Mouse (Mus musculus) limb, embryonic 11.5 days (tissue): ENCODE results near the gene Gm49378. TPM values are rescaled to one million over a fixed set of nuclear protein-coding genes. Genes with fewer than 3 reads are reported as not detected.
A peak's percentile ranks its signal among the peaks of the same experiment; 100 is the strongest.

Experiments
- ATAC-seq: fragments of 200-750 bp; cut with Nextera tagmentation; 2 replicates; pipeline ENCODE4 v1.8.0; 2017; ENCODE audit warnings: low read depth; ENCODE audit not compliant: insufficient number of reproducible peaks, low FRiP score, low TSS enrichment
- DNase-seq: peaks from one replicate; pipeline ENCODE4 v3.0.0-alpha.2; 2015; ENCODE audit warnings: low spot score
- H3K27ac ChIP-seq: fragments of 300-500 bp; sonication (generic); replicated peaks from 2 replicates; pipeline ENCODE4 v1.5.1; 2014; ENCODE audit warnings: low read depth, mild to moderate bottlenecking, low read length
- H3K27me3 ChIP-seq: fragments of 300-500 bp; sonication (generic); 2 replicates; pipeline ENCODE4 v1.6.1; 2014; ENCODE audit warnings: mild to moderate bottlenecking, low read length, mixed read lengths; ENCODE audit not compliant: control insufficient read depth, insufficient read depth
- H3K36me3 ChIP-seq: fragments of 300-500 bp; sonication (generic); 2 replicates; pipeline ENCODE4 v1.6.1; 2014; ENCODE audit warnings: mild to moderate bottlenecking, low read length, moderate library complexity, mixed read lengths; ENCODE audit not compliant: control insufficient read depth, insufficient read depth
- H3K4me1 ChIP-seq: fragments of 300-500 bp; sonication (generic); 2 replicates; pipeline ENCODE4 v1.6.1; 2014; ENCODE audit warnings: low read length, mixed read lengths; ENCODE audit not compliant: control insufficient read depth, insufficient read depth
- H3K4me2 ChIP-seq: fragments of 300-500 bp; sonication (generic); 2 replicates; pipeline ENCODE4 v1.6.1; 2014; ENCODE audit warnings: low read depth, mild to moderate bottlenecking, moderate library complexity; ENCODE audit not compliant: severe bottlenecking
- H3K4me3 ChIP-seq: fragments of 300-500 bp; sonication (generic); 2 replicates; pipeline ENCODE4 v1.5.1; 2014; ENCODE audit warnings: low read depth, low read length
- H3K9ac ChIP-seq: fragments of 300-500 bp; sonication (generic); 2 replicates; pipeline ENCODE4 v1.6.1; 2014; ENCODE audit warnings: mild to moderate bottlenecking, low read length
- H3K9me3 ChIP-seq: fragments of 300-500 bp; sonication (generic); 2 replicates; pipeline ENCODE4 v1.6.1; 2016; ENCODE audit warnings: low read length; ENCODE audit not compliant: control insufficient read depth
- WGBS: fragments of 180-500 bp; shearing (Covaris S2); extraction: QIAGEN DNeasy Blood & Tissue Kit; methylation state at CpG from one replicate; pipeline ENCODE4 v1.1.7; 2014; 5-methylcytosine and 5-hydroxymethylcytosine counted together
- polyA plus RNA-seq: library from polyadenylated mRNA; unstranded; fragments of >200 nt; fragmentation: Nextera tagmentation; extraction: Ambion mirVana; gene quantifications from 2 replicates; pipeline ENCODE4 v1.2.1, GENCODE M21; 2014

Gm49378 gene
- polyA plus RNA-seq, 1 experiment from 2014 or later = 2.2 TPM

- Histone ChIP-seq H3K4me2 (peak within 1 kb of the TSS; percentile 42), H3K4me3 (peak within 1 kb of the TSS; percentile 14), H3K27ac (no peak within 1 kb of the TSS), H3K4me1 (no peaks in the 10 kb centered on the region), H3K36me3 (no peaks in the 10 kb centered on the region), H3K9me3 (no peaks in the 10 kb centered on the region), H3K27me3 (no peaks in the 10 kb centered on the region), H3K9ac (0 out of 2 replicates have a peak within 1 kb of the TSS, but pooled peaks have one; percentile 1)
- DNase-seq (peak; percentile 70), ATAC-seq (peak; percentile 86)
- 8% methylated on average over 21 of the region's 21 CpGs for WGBS
Observed at GRCm38 (mm10) chr14:55617822-55618221, 19.9 kb downstream of the Gm49378 start, which contains the start of gene Rec8. Gene Rec8, plus strand, starts transcription at chr14:55618037.

GRCm38 (mm10) chr14:55616844-55617243 lies 20.9 kb downstream of the Gm49378 start:
- no peaks in the 10 kb centered on the region for H3K9me3 ChIP-seq
- ATAC-seq (no peak), DNase-seq (no peak)
- no peak overlapping the region for H3K9ac ChIP-seq
- H3K4me2 ChIP-seq = no peak overlapping the region
- no peaks in the 10 kb centered on the region for H3K4me1 ChIP-seq
- H3K4me3 ChIP-seq = no peak overlapping the region
- H3K27ac ChIP-seq = no peak overlapping the region
- 78% methylated on average over 2 of the region's 2 CpGs for WGBS
- H3K36me3 ChIP-seq = no peaks in the 10 kb centered on the region
- H3K27me3 ChIP-seq = no peaks in the 10 kb centered on the region

GRCm38 (mm10) chr14:55615876-55616275 lies 21.8 kb downstream of the Gm49378 start:
- Histone ChIP-seq H3K4me3 (no peak overlapping the region), H3K36me3 (no peaks in the 10 kb centered on the region), H3K27ac (no peak overlapping the region), H3K9ac (no peak overlapping the region), H3K4me2 (no peak overlapping the region), H3K27me3 (no peaks in the 10 kb centered on the region), H3K9me3 (no peaks in the 10 kb centered on the region), H3K4me1 (no peaks in the 10 kb centered on the region)
- DNase-seq (no peak), ATAC-seq (no peak)
- 58% methylated on average over 2 of the region's 2 CpGs for WGBS

GRCm38 (mm10) chr14:55614565-55615178 lies 23.0 kb downstream of the Gm49378 start:
- H3K36me3 ChIP-seq = no peaks in the 10 kb centered on the region; the same call in 1 of the 2 replicates
- H3K9me3 ChIP-seq = no peaks in the 10 kb centered on the region
- no peak for ATAC-seq
- WGBS = 81% methylated on average over 7 of the region's 7 CpGs
- no peak overlapping the region for H3K4me3 ChIP-seq
- H3K4me1 ChIP-seq = no peaks in the 10 kb centered on the region
- H3K27me3 ChIP-seq = no peaks in the 10 kb centered on the region
- H3K27ac ChIP-seq = no peak overlapping the region
- DNase-seq = no peak
- no peak overlapping the region for H3K4me2 ChIP-seq
- no peak overlapping the region for H3K9ac ChIP-seq

- 79% methylated on average over 6 of the region's 6 CpGs for WGBS
- no peaks in the 10 kb centered on the region for H3K4me1 ChIP-seq
- ATAC-seq (no peak), DNase-seq (no peak)
- no peak overlapping the region for H3K27ac ChIP-seq
- no peak overlapping the region for H3K4me3 ChIP-seq
- no peak overlapping the region for H3K9ac ChIP-seq
- H3K27me3 ChIP-seq = no peaks in the 10 kb centered on the region
- H3K4me2 ChIP-seq = no peak overlapping the region
- no peaks in the 10 kb centered on the region for H3K9me3 ChIP-seq
- H3K36me3 ChIP-seq = peaks cover 6% of the 10 kb centered on the region
Observed at GRCm38 (mm10) chr14:55613346-55613745, 24.3 kb downstream of the Gm49378 start.

GRCm38 (mm10) chr14:55608339-55608738 lies 29.4 kb downstream of the Gm49378 start:
- H3K36me3 ChIP-seq = peaks cover 7% of the 10 kb centered on the region
- WGBS = 93% methylated on average over 6 of the region's 6 CpGs

GRCm38 (mm10) chr14:55605743-55606459 lies 31.8 kb downstream of the Gm49378 start:
- H3K4me2 ChIP-seq = no peak overlapping the region
- H3K27ac ChIP-seq = no peak overlapping the region
- no peak overlapping the region for H3K9ac ChIP-seq
- DNase-seq (no peak), ATAC-seq (no peak)
- no peaks in the 10 kb centered on the region for H3K27me3 ChIP-seq
- H3K4me3 ChIP-seq = no peak overlapping the region
- no peaks in the 10 kb centered on the region for H3K4me1 ChIP-seq
- 92% methylated on average over 16 of the region's 16 CpGs for WGBS
- H3K36me3 ChIP-seq = peaks cover 16% of the 10 kb centered on the region
- H3K9me3 ChIP-seq = no peaks in the 10 kb centered on the region

More at GRCm38 (mm10) chr14:55608339-55608738, 29.4 kb downstream of the Gm49378 start:
- H3K4me1 ChIP-seq = no peaks in the 10 kb centered on the region
- DNase-seq (no peak), ATAC-seq (no peak)
- H3K27me3 ChIP-seq = no peaks in the 10 kb centered on the region
- no peak overlapping the region for H3K27ac ChIP-seq
- H3K4me3 ChIP-seq = no peak overlapping the region
- H3K9ac ChIP-seq = no peak overlapping the region
- no peak overlapping the region for H3K4me2 ChIP-seq
- H3K9me3 ChIP-seq = no peaks in the 10 kb centered on the region

GRCm38 (mm10) chr14:55604823-55605222 lies 32.9 kb downstream of the Gm49378 start:
- H3K4me2 ChIP-seq = no peak overlapping the region
- peaks cover 22% of the 10 kb centered on the region for H3K36me3 ChIP-seq
- H3K27me3 ChIP-seq = no peaks in the 10 kb centered on the region
- no peaks in the 10 kb centered on the region for H3K9me3 ChIP-seq
- WGBS = 91% methylated on average over 11 of the region's 11 CpGs
- H3K9ac ChIP-seq = no peak overlapping the region
- ATAC-seq (no peak), DNase-seq (no peak)
- H3K27ac ChIP-seq = no peak overlapping the region
- H3K4me3 ChIP-seq = no peak overlapping the region
- no peaks in the 10 kb centered on the region for H3K4me1 ChIP-seq
